Mouse (Mus musculus) spleen, postnatal 36 days (tissue): ENCODE results near the gene Faah.

Experiments used
- DNase-seq, 2 experiments: peaks; one replicate each; pipeline ENCODE4 v3.0.0; 2022; ENCODE audit warnings: low spot score in 2 of 2, mixed read lengths in 1 of 2

The Faah gene

GRCm38 (mm10) chr4:116000671-116001070 is 17.1 kb downstream of the Faah start:
- DNase-seq = no peak

GRCm38 (mm10) chr4:115996729-115997128 is 21.0 kb downstream of the Faah start:
- no peak for DNase-seq

GRCm38 (mm10) chr4:115995376-115995730 is 22.4 kb downstream of the Faah start:
- no peak for DNase-seq

- no peak for DNase-seq
Measured at GRCm38 (mm10) chr4:115994662-115995375, 22.9 kb downstream of the Faah start.

GRCm38 (mm10) chr4:115989382-115989781 is 28.3 kb downstream of the Faah start:
- no peak for DNase-seq

GRCm38 (mm10) chr4:115987858-115988530 is 29.7 kb downstream of the Faah start:
- DNase-seq = no peak

- DNase-seq = no peak
Measured at GRCm38 (mm10) chr4:115987436-115987835, 30.3 kb downstream of the Faah start.

- DNase-seq = no peak
Measured at GRCm38 (mm10) chr4:115984967-115985366, 32.8 kb downstream of the Faah start.

- DNase-seq = peak; percentile 46 to 47
Measured at GRCm38 (mm10) chr4:115984111-115984510, 33.6 kb downstream of the Faah start.

- peak; percentile 21 to 26 for DNase-seq
Measured at GRCm38 (mm10) chr4:115980676-115981075, 37.0 kb downstream of the Faah start.

GRCm38 (mm10) chr4:115979437-115979836 is 38.3 kb downstream of the Faah start:
- DNase-seq = no peak

- no peak for DNase-seq
Measured at GRCm38 (mm10) chr4:115978911-115979310, 38.8 kb downstream of the Faah start.

- no peak for DNase-seq
Measured at GRCm38 (mm10) chr4:115972543-115972942, 45.2 kb downstream of the Faah start.

- no peak for DNase-seq
Measured at GRCm38 (mm10) chr4:115964446-115964845, 53.3 kb downstream of the Faah start.

- no peak for DNase-seq
Measured at GRCm38 (mm10) chr4:115963751-115964150, 54.0 kb downstream of the Faah start.

- DNase-seq = no peak
Measured at GRCm38 (mm10) chr4:115962671-115963412, 54.9 kb downstream of the Faah start.

GRCm38 (mm10) chr4:115961991-115962390 is 55.7 kb downstream of the Faah start:
- no peak for DNase-seq

GRCm38 (mm10) chr4:115959546-115959945 is 58.2 kb downstream of the Faah start:
- DNase-seq = no peak

GRCm38 (mm10) chr4:115955494-115955775 is 62.3 kb downstream of the Faah start:
- no peak for DNase-seq

GRCm38 (mm10) chr4:115954656-115955493 is 62.9 kb downstream of the Faah start:
- DNase-seq = no peak

GRCm38 (mm10) chr4:115953559-115953958 is 64.2 kb downstream of the Faah start:
- no peak for DNase-seq

- DNase-seq = peak in 1 of 2 experiments; percentile 23
Measured at GRCm38 (mm10) chr4:115952758-115953157, 65.0 kb downstream of the Faah start.
